Mouse (Mus musculus): ENCODE data around the gene Slc39a9.

Slc39a9 gene

DNA sequence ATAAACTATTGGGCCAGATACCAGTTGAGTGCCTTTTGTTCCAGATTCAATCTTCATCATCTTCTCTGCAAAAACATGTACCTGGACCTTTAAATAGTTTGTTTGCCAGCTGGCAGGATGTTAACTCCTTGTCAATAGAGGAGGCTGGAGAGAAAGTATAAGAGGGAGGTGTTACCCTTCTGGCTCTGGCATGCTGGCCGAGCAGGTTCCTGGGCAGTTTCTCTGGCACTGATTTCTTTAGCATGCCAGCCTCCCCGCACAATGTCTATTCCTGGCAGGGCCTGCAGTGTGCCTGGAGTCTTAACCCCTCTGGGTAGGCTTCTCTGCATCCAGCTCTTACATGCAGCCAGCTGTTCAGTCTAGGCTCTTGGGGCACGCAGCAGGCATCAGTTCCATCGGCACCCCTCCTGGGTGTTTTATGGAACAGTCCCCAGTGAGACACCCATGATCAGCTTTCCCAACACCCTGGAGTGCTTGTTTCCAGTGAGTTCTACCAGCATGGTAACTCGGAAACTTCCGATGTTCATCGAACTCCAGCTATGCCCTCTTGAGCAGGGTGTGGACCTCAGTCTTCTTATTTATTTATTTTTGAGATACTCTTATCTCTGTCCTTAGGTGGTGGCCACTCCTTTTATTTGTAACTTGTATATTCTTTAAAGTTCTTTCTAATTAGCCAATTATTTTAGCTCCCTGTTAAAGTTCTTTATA, 10.4 kb downstream of the Slc39a9 start:
- DNase-seq (ENCODE audit: low read depth, low spot score): no peak

DNA sequence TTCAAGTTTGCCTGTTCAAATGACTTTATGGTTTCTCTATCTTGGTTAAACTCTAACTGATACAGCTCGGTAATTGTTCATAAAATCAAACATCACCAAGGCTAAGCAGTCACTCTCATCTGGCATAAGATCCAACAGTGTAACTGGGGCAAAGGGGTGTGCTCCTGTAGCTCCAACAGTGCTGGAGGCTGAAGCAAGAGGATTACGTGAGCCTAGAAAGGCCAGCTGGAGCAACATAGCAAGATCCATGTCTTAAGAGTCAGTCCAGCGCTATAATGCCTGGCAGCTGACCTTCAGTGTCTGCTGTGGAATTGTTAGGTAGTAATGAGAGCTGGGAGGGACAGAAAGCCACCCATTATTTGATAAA, 11.0 kb downstream of the Slc39a9 start:
- DNase-seq (ENCODE audit: low read depth, low spot score): no peak

DNA sequence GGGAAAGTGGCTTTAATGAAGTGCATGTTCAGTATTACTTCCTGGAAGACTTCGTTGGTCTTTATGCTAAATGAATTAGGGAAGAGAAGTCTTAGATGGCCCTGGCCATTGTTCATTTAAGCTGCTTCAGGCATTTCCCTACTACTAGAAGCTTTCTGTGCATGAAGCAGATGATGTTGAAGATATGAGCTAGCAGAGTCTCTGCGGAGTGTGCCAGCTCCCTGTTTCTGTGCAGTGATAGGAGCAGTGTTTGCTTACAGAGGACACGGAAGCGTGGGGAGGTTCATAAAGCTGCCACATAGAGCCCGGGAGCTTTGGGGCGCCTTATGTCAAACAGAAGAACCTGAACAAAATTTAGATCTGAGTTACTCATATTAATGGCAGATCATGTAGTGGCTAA, 15.0 kb downstream of the Slc39a9 start:
- DNase-seq (ENCODE audit: low read depth, low spot score): no peak

DNA sequence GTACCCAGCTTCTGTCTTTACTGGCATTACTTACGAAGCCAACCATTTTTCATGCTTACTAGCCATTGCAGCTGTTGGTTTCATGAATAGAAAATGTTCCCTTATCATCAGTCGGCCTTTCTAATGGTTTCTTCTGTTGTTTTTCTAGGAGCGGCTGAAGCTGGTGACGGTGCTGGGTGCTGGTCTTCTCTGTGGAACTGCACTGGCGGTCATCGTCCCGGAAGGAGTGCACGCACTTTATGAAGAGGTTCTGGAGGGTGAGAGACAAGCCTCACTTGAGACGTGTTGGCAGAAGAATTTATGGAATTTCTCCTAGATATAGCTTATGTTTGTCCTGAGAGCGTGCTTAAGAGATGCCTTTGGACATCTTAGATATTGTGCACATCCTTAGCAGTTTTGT, 18.6 kb downstream of the Slc39a9 start:
- DNase-seq (ENCODE audit: low read depth, low spot score): no peak

DNA sequence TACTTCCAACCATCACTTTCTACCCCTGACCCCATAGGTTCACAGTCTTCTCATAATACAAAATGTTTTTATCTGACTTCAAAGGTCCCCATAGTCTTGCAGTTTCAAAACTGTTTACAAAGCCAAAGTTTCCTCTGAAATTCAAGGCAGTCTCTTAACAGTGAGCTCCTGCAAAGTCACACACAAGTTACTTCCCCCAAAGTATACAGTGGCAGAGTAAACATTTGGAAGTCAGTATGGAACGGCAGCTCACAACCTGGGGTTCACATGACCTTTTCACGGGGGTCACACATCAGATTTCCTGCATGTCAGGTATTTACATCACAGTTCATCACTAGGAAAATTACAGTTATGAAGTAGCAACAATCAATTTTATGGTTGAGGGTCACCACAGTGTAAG, 20.3 kb downstream of the Slc39a9 start:
- DNase-seq (ENCODE audit: low read depth, low spot score): no peak

DNA sequence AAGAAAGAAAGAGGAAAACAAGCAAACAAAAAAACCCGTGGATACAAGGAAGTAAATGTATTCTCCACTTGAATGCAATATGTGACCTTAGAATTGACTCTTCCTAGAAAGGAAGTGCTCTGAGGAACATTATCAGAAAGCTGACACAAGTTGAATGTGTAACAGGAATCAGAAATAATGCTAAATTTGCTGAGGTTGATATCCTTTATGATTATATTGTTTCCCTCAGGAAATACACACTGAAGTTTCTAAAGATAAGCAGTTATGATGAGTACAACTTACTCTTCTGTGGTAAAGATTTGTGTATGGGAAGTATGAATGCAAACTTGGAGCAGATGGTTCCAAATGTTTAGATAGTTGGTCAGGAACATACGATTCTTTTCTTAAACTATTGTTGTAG, 24.7 kb downstream of the Slc39a9 start:
- DNase-seq (ENCODE audit: low read depth, low spot score): no peak

DNA sequence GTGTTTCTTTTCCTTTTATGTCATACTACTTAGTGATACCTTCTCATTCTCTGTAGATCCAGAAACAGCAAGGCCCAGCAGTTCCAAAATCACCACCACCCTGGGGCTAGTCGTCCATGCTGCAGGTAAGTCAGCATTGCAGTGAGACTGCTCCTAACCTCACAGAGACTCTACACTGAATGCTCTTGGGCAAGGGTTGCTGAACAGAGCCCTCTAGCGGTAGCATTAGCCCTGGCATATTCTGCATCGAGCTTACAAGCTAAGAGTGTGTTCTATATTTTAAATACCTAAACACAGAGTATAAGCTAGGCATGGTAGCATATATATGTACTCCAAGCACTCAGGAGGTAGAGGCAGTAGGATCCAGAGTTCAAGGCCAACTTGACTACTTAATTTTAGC, 29.5 kb downstream of the Slc39a9 start:
- no peak for DNase-seq (ENCODE audit: low read depth, low spot score)

DNA sequence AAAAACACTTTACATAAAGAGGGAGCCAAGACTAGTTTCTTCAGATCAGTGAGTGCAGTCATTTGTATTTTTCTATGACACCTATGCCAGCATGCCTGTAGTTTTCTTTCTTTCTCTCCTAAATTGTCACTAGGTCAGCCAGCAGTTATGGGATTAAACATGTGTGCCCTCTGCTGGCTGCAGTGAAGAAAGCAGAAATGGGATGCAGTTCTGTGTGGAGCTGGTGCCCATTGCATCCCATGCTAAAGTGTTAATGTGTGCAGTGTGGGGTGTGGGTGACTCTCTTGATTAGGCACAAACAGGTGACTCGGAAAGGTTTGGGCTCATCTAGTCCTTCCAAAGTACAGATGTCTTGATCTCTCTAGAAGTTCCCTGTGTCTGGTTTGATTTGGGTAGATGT, 37.7 kb downstream of the Slc39a9 start:
- DNase-seq (ENCODE audit: low read depth, low spot score): no peak

DNA sequence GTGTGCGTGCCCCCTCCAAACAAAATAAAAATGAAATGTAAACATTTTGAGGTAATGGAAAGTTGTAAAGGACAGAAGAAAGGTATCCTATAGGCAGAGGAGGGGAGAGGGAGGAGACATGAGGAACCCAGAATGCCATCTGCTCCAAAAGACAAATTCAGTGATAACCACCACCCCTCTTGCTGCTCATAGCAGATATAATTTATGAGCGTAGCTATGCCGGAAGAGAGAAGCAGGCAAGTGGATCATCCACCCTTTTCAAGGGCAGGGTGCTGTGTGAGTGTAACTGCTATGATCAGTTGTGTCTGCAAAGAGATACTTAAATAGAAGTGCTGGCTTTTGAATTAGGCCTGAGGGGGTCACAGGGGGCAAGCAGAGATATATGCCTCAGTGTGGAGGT, 39.9 kb downstream of the Slc39a9 start:
- DNase-seq (ENCODE audit: low read depth, low spot score): no peak

DNA sequence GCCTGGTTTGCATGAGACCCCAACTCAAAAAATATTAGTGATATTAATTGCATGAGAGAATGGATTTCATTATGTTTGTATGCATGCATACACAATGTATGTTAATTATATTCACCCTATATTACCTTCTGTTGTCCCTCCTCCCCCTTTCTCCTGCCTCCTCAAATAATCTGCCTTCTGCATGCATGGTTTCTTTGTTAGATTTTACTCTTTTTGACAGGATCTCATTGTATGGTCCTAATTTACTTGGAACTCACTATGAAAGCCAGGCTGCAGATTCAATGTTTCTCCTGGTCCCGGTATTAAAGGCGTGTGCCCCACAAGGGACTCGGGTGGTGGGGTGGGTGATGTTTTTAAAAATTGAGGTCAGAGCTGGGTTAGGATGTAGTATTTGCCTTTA, 40.6 kb downstream of the Slc39a9 start:
- DNase-seq (ENCODE audit: low read depth, low spot score): no peak

DNA sequence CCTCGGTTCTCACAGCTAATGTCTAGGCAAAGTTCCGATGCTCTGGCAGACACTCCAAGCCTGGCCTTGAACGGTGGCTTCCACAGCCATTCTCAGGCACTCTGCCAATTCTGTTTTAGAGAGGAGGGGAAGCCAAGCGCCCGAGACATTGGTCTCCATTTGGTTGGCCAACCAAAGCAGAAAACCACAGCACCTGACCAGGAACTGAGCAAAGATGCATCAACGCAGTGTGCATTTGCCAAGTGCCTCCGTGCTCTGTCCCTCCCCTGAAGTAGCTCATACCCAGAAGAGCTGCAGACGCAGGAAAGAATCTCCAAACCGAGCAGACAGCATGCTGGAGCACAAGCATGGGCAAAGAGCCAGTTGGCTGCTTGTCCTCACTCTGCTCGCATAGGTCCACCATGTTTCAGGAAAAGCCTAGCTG, 44.1 kb downstream of the Slc39a9 start:
- no peak for DNase-seq (ENCODE audit: low read depth, low spot score)

DNA sequence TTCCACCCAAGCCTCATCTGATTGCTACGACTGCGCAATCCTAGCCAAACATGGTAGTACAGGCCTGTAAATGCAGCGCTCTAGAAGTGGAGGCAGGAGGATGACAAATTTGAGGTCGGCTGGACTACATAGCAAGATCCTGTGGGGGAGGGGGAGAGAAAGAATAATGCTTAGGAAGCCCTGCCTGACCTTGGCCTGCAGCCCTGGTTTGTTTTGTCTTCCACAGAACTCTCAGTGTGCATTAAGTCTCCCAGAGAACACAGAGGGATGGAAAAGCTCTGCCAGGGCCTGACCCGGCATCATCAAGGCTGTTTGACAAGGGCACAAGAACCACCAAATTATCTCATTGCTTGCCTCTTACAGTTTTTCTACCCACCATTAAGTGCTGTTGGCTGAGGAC, 46.0 kb downstream of the Slc39a9 start:
- DNase-seq (ENCODE audit: low read depth, low spot score): no peak

DNA sequence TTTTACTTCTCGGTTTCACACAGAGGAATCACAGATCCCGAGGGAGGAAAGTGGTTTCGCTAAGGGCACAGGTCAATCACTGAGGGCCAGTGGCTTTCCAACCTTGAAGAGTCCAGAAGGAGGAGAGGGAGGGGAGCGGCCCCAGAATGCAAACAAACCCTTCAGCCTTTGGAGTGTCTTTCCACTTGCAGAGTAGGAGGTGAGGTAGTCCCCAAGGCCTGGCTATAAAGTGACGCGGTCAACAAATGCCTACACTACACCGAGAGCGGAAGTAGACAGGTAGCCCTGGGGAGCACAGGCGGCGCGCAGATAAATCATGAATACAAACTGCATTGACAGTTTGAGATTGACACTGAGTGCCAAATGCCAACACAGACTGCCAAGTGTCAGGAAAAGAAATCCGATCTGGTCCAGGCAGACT, 48.0 kb downstream of the Slc39a9 start:
- DNase-seq (ENCODE audit: low read depth, low spot score): no peak

DNA sequence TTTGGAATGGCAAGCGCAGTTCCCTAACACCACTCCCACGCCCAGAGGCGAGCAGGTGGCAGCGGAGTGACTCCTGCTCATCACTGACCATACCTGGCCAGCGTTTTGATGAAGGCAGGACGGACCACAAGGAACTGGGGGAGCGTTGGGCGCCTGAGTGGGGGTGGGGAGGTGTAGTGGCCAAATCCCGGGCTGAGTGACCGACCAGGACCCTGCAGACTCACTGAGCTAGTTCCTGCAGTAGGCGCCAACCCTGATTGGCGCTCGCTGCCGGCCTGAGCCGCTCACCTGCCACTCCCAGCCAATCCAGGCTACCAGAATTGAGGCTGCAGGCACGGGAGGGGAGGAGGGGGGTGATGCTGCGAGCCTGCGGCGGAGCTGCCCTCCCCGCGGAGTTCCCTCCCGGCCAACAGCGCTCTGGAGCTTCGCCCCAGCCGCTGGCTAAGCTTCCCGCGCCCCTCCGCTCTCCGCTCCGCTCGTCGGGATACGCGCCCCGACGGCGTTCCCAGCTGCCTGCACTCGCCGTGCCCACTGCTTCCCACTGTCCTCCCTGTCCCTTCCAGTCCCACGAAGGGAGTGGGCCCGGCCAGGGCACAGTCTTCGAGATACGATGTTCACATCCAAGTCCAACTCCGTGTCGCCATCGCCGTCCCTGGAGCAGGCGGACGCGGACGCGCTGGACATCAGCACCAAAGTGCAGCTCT, 48.7 kb downstream of the Slc39a9 start, which contains the start of gene Plekhd1:
Gene Plekhd1, plus strand, starts transcription at position 323 of the 704 bp plus-strand sequence.
- no peak for DNase-seq (ENCODE audit: low read depth, low spot score)

DNA sequence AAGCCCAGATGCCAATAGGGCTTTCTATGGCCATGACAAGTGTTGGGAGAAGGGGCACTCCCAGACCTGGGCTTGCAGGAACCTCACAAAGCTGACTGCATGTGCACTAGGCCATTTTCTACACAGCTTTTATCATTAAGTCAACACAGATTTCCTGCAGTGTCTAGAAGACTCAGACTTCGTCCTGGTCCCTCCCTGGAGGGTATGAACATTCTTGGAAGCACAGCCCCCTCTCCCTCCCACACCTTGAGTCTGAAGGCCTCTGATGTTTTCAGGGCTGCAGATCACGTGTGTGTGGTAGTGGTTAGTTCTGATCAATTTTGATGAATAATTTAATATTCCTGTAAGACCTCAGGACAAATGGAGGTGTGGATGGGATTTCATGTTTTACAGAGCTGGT, 50.0 kb downstream of the Slc39a9 start:
- DNase-seq (ENCODE audit: low read depth, low spot score): no peak

DNA sequence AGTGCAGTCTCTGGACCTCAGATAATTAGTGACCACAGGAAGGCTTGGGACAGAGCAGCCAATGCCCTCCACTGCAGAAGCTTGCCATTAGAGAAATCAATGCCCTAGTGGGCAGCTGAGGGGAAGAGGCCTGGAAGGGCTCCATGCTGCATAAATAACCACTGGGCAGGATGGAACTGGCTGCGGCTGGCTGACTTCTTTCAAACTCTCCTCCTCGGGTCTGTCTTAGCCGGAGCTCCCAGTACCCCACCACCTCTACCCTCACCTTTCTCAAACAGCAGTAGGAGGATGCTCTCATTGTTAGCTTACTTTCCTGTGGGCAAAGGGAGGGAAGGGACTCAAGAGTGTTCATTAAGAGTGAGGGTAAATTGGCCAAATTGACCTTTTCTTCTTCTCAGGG, 51.3 kb downstream of the Slc39a9 start:
- DNase-seq (ENCODE audit: low read depth, low spot score): no peak

DNA sequence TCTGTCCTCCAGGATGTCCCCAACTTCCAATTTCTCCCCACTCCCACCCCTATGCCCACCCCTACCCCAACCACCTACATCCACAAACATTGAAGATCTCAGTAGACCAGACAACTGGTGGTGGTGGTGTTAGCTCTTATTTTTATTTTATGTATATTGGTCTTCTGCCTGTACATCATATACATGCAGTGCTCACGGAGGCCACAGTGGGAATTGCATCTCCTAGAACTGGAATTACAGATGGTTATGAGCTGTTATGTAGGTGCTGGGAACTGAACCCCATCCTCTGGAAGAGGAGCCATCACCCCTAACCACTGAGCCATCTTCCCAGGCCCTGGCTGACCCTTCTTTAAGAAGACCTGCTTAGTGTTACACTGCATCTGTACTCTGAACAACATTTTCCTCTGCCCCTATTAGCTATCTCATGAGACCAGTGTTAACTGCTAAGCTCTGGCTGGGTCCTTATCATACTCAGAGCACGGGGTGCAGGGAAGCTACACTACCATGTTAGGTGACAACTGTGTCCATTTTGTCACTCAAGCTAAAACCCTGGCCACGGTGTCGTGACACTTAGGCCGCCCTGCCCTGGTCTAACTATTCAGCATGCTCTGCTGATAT, 55.0 kb downstream of the Slc39a9 start:
- no peak for DNase-seq (ENCODE audit: low read depth, low spot score)

DNA sequence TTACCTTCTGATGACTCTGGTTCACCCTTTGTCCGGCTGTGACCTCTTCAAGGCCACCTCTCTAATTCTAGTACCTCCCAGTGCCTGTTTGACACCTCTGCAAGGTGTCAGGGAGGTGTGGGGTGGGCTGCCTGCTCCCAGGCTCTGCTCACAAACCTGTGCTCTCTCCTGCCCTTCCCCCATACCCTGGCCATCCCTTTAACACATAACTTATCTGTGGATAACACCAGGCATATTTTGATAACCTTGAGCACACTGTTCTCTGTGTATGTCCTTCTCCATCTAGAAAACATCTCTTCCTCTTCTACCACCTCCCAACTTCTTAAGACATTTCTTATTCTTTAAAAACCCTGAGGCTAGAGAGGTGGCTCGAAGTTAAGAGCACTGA, 55.5 kb downstream of the Slc39a9 start:
- DNase-seq (ENCODE audit: low read depth, low spot score): no peak

DNA sequence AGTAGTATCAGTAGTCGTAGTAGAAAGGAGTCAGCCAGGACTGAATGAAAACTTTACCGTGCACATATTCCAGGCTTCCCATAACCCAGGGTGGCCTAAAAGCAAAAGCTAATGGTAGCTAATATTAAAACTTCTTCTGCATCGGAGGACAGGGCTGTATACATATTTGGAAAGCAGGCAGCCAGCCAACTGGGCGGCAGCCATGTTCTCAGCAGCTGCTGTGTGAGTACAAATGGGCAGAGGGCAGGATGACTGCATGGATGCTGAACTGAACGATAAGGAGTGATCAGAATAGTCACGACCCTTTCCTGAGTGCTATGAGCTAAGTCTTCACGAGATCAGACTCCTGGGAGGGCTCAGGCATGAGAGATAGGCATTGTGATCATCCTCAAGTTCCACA, 57.6 kb downstream of the Slc39a9 start:
- DNase-seq (ENCODE audit: low read depth, low spot score): no peak

DNA sequence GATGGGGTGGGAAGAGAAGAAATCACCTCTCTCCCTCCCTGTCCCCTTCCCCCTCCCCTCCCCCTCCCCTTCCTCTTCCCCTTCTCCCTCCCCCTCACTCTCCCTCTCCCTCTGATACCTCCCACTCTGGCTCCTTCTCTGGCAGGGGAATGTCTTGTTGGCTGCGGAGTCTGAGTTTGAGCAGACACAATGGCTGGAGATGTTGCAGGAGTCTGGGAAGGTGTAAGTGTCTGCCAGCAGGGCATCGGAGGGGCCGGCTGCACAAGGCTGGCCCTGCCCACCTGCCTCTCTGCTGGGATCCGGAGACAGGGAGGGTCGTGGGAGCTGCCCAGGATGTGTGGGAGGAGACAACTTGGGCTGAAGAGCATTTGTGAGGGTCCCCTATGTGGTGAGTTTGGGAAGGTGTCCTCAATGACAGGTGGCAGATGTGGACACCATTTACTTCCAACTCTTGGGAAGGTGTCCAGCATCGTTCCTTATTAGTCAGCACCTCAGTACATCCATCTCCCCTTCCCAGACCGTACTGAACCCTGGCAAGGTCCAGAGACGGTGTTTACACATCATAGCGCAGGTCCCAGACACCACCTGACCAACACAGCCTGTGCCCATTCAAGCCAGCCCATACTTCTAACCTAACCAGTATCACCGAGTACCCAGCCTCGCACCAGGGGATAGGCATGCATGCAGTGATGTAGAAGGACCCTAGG, 62.7 kb downstream of the Slc39a9 start:
- no peak for DNase-seq (ENCODE audit: low read depth, low spot score)

DNA sequence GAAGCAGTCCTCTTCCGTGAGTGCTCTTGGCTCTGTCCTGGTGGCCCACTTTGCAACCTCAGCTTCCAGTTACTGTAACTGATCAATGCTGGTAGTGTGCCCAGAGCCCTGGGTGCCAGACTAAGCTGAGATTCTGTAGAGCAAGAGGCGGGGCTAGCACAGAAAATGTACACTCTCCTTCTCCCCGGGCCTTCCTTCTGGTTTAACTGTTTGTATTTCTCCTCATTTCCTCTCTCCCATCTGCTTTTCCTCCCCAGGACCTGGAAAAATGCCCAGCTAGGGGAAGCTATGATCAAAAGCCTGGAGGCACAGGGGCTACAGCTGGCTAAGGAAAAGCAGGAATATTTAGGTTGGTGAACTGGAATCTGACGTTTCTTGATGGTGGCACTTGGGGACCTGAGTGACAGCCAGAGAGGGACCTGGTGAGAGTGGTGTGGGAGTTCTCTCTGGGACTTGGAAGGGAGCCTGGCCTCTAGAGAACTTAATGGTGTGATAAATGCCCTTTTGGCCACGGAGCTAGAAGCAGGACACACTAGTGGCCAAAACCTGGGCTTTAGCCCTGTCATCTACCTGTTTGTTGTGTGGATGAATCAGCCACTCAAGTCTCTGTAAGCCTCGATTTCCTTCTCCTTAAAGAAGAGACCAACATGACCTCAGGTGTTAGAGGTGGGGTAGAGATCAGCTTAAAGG, 63.4 kb downstream of the Slc39a9 start:
- no peak for DNase-seq (ENCODE audit: low read depth, low spot score)

DNA sequence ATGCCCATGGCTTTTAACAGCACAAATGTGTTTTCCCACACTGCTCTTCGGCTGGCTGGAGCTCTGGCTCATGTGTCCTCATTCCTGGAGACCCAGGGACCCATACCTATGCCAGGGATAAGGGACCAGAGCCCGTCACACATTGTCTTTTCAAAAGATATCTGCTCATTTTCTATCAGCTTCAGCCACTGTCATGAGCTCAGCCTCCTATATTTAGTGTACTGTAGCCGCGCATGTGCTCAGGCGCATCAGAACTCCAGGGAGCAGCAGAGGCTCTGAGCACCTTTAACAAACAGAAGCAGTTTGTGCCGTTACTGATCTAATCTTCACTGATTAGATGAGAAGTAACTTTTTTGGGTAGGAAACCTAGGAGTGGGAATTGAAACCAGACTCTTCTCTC, 72.2 kb downstream of the Slc39a9 start:
- DNase-seq (ENCODE audit: low read depth, low spot score): no peak

Data from embryo, embryonic 11.5 days (tissue).